Mouse (Mus musculus): ENCODE data around the gene Crhr1.

DNA sequence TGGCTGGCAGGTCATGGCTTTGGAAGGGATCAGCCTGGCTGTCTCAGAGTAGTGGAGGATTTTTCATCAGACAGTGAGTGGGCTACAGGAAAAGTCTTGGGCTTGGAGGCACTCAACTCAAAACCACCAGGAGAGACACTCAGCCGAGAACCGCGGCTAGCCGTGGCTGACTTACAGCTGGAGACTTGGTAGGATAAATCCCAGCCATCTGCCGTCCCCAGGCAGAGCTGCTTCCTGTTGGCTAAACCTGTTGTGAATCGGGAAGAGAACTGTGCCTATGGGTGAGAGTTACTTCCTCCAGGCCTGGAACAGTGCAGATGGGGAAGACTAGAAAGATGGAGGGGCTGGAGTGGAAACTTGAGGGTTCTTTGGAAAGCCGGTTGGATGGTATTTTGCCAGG lies 9.7 kb upstream of the Crhr1 start:
- no peak for TF ChIP-seq POLR2A (IDR thresholded peaks at IDR 0.05; ENCODE audit: borderline replicate concordance, control insufficient read depth, low read depth, low read length)
- no peak for TF ChIP-seq CTCF (IDR thresholded peaks at IDR 0.05; ENCODE audit: control insufficient read depth, insufficient read depth, low read length)

Data from bone marrow, adult 2 months (tissue).